Mouse (Mus musculus) stomach, embryonic 14.5 days (tissue): ENCODE measurements around the gene Gm10945. TPM values are rescaled to one million over a fixed set of nuclear protein-coding genes. Genes with fewer than 3 reads are reported as not detected.

ENCODE experiments used
- ATAC-seq: fragments of 200-750 bp; cut with Nextera tagmentation; 2 replicates; pipeline ENCODE4 v1.8.0; 2017; ENCODE audit warnings: low read depth, moderate TSS enrichment; ENCODE audit not compliant: insufficient number of reproducible peaks, insufficient read depth, low FRiP score
- H3K27ac ChIP-seq: fragments of 300-500 bp; sonication (generic); 2 replicates; pipeline ENCODE4 v1.5.1; 2014; ENCODE audit warnings: mild to moderate bottlenecking, low read length, moderate library complexity, mixed read lengths
- H3K27me3 ChIP-seq: fragments of 300-500 bp; sonication (generic); 2 replicates; pipeline ENCODE4 v1.6.1; 2014; ENCODE audit warnings: low read length, control low read depth, mixed read lengths; ENCODE audit not compliant: control insufficient read depth, insufficient read depth
- H3K36me3 ChIP-seq: fragments of 300-500 bp; sonication (generic); 2 replicates; pipeline ENCODE4 v1.6.1; 2014; ENCODE audit warnings: mild to moderate bottlenecking, control low read depth, low read length, moderate library complexity, mixed read lengths; ENCODE audit not compliant: control insufficient read depth, insufficient read depth
- H3K4me1 ChIP-seq: fragments of 300-500 bp; sonication (generic); 2 replicates; pipeline ENCODE4 v1.6.1; 2014; ENCODE audit warnings: low read length, control low read depth, mixed read lengths; ENCODE audit not compliant: control insufficient read depth, insufficient read depth
- H3K4me2 ChIP-seq: fragments of 300-500 bp; sonication (generic); replicated peaks from 2 replicates; pipeline ENCODE4 v1.6.1; 2014; ENCODE audit warnings: low read depth, low read length, control low read depth
- H3K4me3 ChIP-seq: fragments of 300-500 bp; sonication (generic); 2 replicates; pipeline ENCODE4 v1.5.1; 2014; ENCODE audit warnings: low read depth, low read length, control low read depth
- H3K9ac ChIP-seq: fragments of 300-500 bp; sonication (generic); replicated peaks from 2 replicates; pipeline ENCODE4 v1.6.1; 2014; ENCODE audit warnings: low read depth, mild to moderate bottlenecking, control low read depth, low read length, moderate library complexity, mixed read lengths
- H3K9me3 ChIP-seq: fragments of 300-500 bp; sonication (generic); 2 replicates; pipeline ENCODE4 v1.6.1; 2016; ENCODE audit warnings: low read depth, low read length, control low read depth; ENCODE audit not compliant: control insufficient read depth
- WGBS: fragments of 180-500 bp; shearing (Covaris S2); extraction: QIAGEN DNeasy Blood & Tissue Kit; methylation state at CpG from one replicate; pipeline ENCODE4 v1.1.7; 2014; 5-methylcytosine and 5-hydroxymethylcytosine counted together
- polyA plus RNA-seq: library from polyadenylated mRNA; unstranded; fragments of >200 nt; fragmentation: Nextera tagmentation; extraction: Ambion mirVana; gene quantifications from 2 replicates; pipeline ENCODE4 v1.2.1, GENCODE M21; 2014

Gene Gm10945
- polyA plus RNA-seq, 1 experiment from 2014 or later: not detected

- no peaks in the 10 kb centered on the region for H3K4me1 ChIP-seq
- H3K27me3 ChIP-seq: no peaks in the 10 kb centered on the region
- no peak overlapping the region for H3K4me3 ChIP-seq
- H3K27ac ChIP-seq: no peak overlapping the region
- no peak overlapping the region for H3K9ac ChIP-seq
- no peak for ATAC-seq
- 98% methylated on average over 1 of the region's 1 CpGs for WGBS
- no peak overlapping the region for H3K4me2 ChIP-seq
- no peaks in the 10 kb centered on the region for H3K9me3 ChIP-seq
- no peaks in the 10 kb centered on the region for H3K36me3 ChIP-seq
These were observed 56.2 kb downstream of the Gm10945 start for GRCm38 (mm10) chr10:6705226-6705885.

- H3K9ac ChIP-seq: no peak overlapping the region
- WGBS: 49% methylated on average over 13 of the region's 13 CpGs
- H3K4me1 ChIP-seq: no peaks in the 10 kb centered on the region
These were observed 67.2 kb downstream of the Gm10945 start for GRCm38 (mm10) chr10:6694218-6694850.

More at GRCm38 (mm10) chr10:6694218-6694850, 67.2 kb downstream of the Gm10945 start:
- no peaks in the 10 kb centered on the region for H3K27me3 ChIP-seq
- H3K9me3 ChIP-seq: no peaks in the 10 kb centered on the region
- no peak overlapping the region for H3K4me3 ChIP-seq
- no peak for ATAC-seq
- H3K4me2 ChIP-seq: no peak overlapping the region; the same call in 1 of the 2 replicates
- no peaks in the 10 kb centered on the region for H3K36me3 ChIP-seq
- no peak overlapping the region for H3K27ac ChIP-seq

Other genes with a start within 250 kb of the Gm10945 start
- gene Oprm1, start 3.3 kb downstream of the Gm10945 start, polyA plus RNA-seq: 1.00 and 1.3 TPM in 2 replicates